8 mouse cellular contexts compared by ENCODE assay signal in the genomic region with DNA sequence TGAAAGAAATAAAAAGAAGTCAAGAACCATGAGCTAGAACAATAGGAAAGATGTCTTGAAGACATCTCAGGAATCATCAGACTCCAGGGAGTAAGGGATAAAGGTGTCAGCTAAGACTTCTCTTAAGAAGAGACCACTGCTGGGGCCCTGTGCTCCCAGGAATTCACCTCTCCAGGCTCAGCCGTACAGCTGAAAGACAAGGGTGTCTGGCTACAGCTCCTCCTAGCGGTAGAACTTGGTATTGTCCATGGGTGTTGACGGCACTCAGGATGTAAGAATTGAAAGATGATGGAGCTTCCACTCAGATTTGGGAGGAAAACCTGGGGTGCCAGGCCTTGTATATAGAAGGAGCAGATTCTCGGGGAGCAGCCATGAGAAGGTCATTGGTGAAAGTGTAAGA. TPM values are rescaled to one million over a fixed set of nuclear protein-coding genes. Genes with fewer than 3 reads are reported as not detected.
DNase-seq lines count a peak whose midpoint lies in the region; ATAC-seq and TF ChIP-seq lines count a peak whose summit lies in the region.

No protein-coding gene starts in this region.

- H3K9me3 ChIP-seq in heart, embryonic 10.5 days, result no peaks in the 10 kb centered on the region
- H3K9me3 ChIP-seq in heart, postnatal 0 days (replicated peaks; ENCODE audit: control insufficient read depth, low read length), result no peaks in the 10 kb centered on the region
- H3K9me3 ChIP-seq in neural tube, embryonic 11.5 days (ENCODE audit: control insufficient read depth, low read length), result no peaks in the 10 kb centered on the region

- TF ChIP-seq POLR2A in testis, adult 2 months (IDR thresholded peaks at IDR 0.05; ENCODE audit: control insufficient read depth, low read depth, low read length), result no peak

- no peak for ATAC-seq in heart, postnatal 0 days (ENCODE audit: insufficient read depth, low read depth)
- ATAC-seq in neural tube, embryonic 11.5 days (ENCODE audit: insufficient read depth, low FRiP score, low TSS enrichment), result no peak

- TF ChIP-seq EP300 in heart, postnatal 0 days (IDR thresholded peaks at IDR 0.05; ENCODE audit: low read depth), result no peak

- TF ChIP-seq CTCF in heart, postnatal 0 days (IDR thresholded peaks at IDR 0.05; ENCODE audit: low read depth), result peak; percentile 92
- TF ChIP-seq CTCF in testis, adult 2 months (IDR thresholded peaks at IDR 0.05; ENCODE audit: control insufficient read depth, insufficient read depth, insufficient replicate concordance, low read depth, low read length), result peak; percentile 84; the same call in 1 of the 2 replicates

- peak; percentile 61 to 91 for DNase-seq in heart, adult 18-20 months
- no peak for DNase-seq in heart, embryonic 10.5 days (ENCODE audit: low spot score)
- peak; percentile 69 for DNase-seq in T-cell, adult 2 months (ENCODE audit: low spot score)
- DNase-seq in cerebellum, postnatal 25 days, result peak; percentile 78 to 85
- peak; percentile 46 for DNase-seq in heart, postnatal 0 days (ENCODE audit: low spot score)
- DNase-seq in left cerebral cortex, adult 11 months (ENCODE audit: low spot score), result peak; percentile 30
- peak; percentile 75 for DNase-seq in neural tube, embryonic 11.5 days (ENCODE audit: low spot score)

- H3K27ac ChIP-seq in heart, embryonic 10.5 days, result no peak overlapping the region
- H3K27ac ChIP-seq in heart, postnatal 0 days (ENCODE audit: low read depth), result no peak overlapping the region
- H3K27ac ChIP-seq in neural tube, embryonic 11.5 days (ENCODE audit: low read depth, low read length), result no peak overlapping the region
- no peak overlapping the region for H3K27ac ChIP-seq in testis, adult 2 months (ENCODE audit: control insufficient read depth, insufficient read depth, low read depth, low read length)

- H3K27me3 ChIP-seq in heart, embryonic 10.5 days (ENCODE audit: insufficient read depth, poor library complexity, severe bottlenecking), result peaks cover 15% of the 10 kb centered on the region; the same call in 1 of the 2 replicates
- H3K27me3 ChIP-seq in heart, postnatal 0 days (ENCODE audit: control insufficient read depth, insufficient read depth, low read length), result peaks cover 7% of the 10 kb centered on the region; the same call in 1 of the 2 replicates
- H3K27me3 ChIP-seq in neural tube, embryonic 11.5 days (ENCODE audit: control insufficient read depth, insufficient read depth, low read length), result no peaks in the 10 kb centered on the region
- H3K27me3 ChIP-seq in testis, adult 2 months (ENCODE audit: control insufficient read depth, insufficient read depth, low read length), result no peaks in the 10 kb centered on the region

- H3K4me3 ChIP-seq in heart, embryonic 10.5 days, result no peak overlapping the region
- no peak overlapping the region for H3K4me3 ChIP-seq in heart, postnatal 0 days (ENCODE audit: low read depth, low read length)
- no peak overlapping the region for H3K4me3 ChIP-seq in neural tube, embryonic 11.5 days (ENCODE audit: low read depth, low read length)
- no peak overlapping the region for H3K4me3 ChIP-seq in testis, adult 2 months (ENCODE audit: control insufficient read depth, low read depth, low read length)

- WGBS in heart, embryonic 10.5 days, result under 1% methylated on average over 4 of the region's 4 CpGs
- WGBS in heart, postnatal 0 days, result 2% methylated on average over 4 of the region's 4 CpGs
- WGBS in neural tube, embryonic 11.5 days, result 5% methylated on average over 4 of the region's 4 CpGs

- no peak overlapping the region for H3K4me2 ChIP-seq in heart, postnatal 0 days (ENCODE audit: low read depth, low read length)
- H3K4me2 ChIP-seq in neural tube, embryonic 11.5 days (ENCODE audit: low read depth), result no peak overlapping the region

- H3K36me3 ChIP-seq in heart, embryonic 10.5 days, result no peaks in the 10 kb centered on the region
- no peaks in the 10 kb centered on the region for H3K36me3 ChIP-seq in heart, postnatal 0 days (replicated peaks; ENCODE audit: control insufficient read depth, insufficient read depth, low read length)
- no peaks in the 10 kb centered on the region for H3K36me3 ChIP-seq in neural tube, embryonic 11.5 days (ENCODE audit: control insufficient read depth, insufficient read depth, low read length)
- no peaks in the 10 kb centered on the region for H3K36me3 ChIP-seq in testis, adult 2 months (ENCODE audit: control insufficient read depth, insufficient read depth, low read length)

- no peaks in the 10 kb centered on the region for H3K4me1 ChIP-seq in heart, embryonic 10.5 days
- no peaks in the 10 kb centered on the region for H3K4me1 ChIP-seq in heart, postnatal 0 days (ENCODE audit: control insufficient read depth, insufficient read depth)
- no peaks in the 10 kb centered on the region for H3K4me1 ChIP-seq in neural tube, embryonic 11.5 days (ENCODE audit: control insufficient read depth, insufficient read depth, low read length)
- no peaks in the 10 kb centered on the region for H3K4me1 ChIP-seq in testis, adult 2 months (ENCODE audit: control insufficient read depth, insufficient read depth, low read length)

- no peak overlapping the region for H3K9ac ChIP-seq in heart, postnatal 0 days (replicated peaks; ENCODE audit: low read depth, low read length)
- H3K9ac ChIP-seq in neural tube, embryonic 11.5 days (ENCODE audit: low read length), result no peak overlapping the region

RNA-seq across cellular contexts. Expression of a gene that starts 7.9 kb away (rescaled TPM):
- total RNA-seq in heart, adult 18-20 months (2021), result 1 to 10 TPM in 1 of 2 experiments, under 1 TPM in 1; 0.17 to 1.2 TPM
- 0.20 and 0.23 TPM in 2 replicates for polyA plus RNA-seq in heart, embryonic 10.5 days (2016; fragmentation: Nextera tagmentation; extraction: Ambion mirVana)
- total RNA-seq in heart, postnatal 0 days (2014; rRNA removed; ENCODE audit: low replicate concordance), result 1.7 TPM in 1 of 2 replicates, not detected in the other
- 0.08 and 0.10 TPM in 2 replicates for polyA plus RNA-seq in heart, postnatal 0 days (2015; fragmentation: Nextera tagmentation; extraction: Ambion mirVana)
- polyA plus RNA-seq in neural tube, embryonic 11.5 days (2014; fragmentation: Nextera tagmentation; extraction: Ambion mirVana), result not detected in 2 replicates
- 0.04 and 0.10 TPM in 2 replicates for polyA plus RNA-seq in testis, adult 2 months (2012; rRNA removed)

RNA-seq across cellular contexts. Expression of a gene that starts 14.5 kb away (rescaled TPM):
- 10 to 100 TPM; 14.0 to 15.6 TPM for total RNA-seq in heart, adult 18-20 months (2021)
- polyA plus RNA-seq in heart, embryonic 10.5 days (2016; fragmentation: Nextera tagmentation; extraction: Ambion mirVana), result 14.3 and 14.8 TPM in 2 replicates
- total RNA-seq in heart, postnatal 0 days (2014; rRNA removed; ENCODE audit: low replicate concordance), result 42.7 and 69.9 TPM in 2 replicates
- 10.3 and 10.8 TPM in 2 replicates for polyA plus RNA-seq in heart, postnatal 0 days (2015; fragmentation: Nextera tagmentation; extraction: Ambion mirVana)
- 9.2 and 10.2 TPM in 2 replicates for polyA plus RNA-seq in neural tube, embryonic 11.5 days (2014; fragmentation: Nextera tagmentation; extraction: Ambion mirVana)
- 4.1 and 4.3 TPM in 2 replicates for polyA plus RNA-seq in testis, adult 2 months (2012; rRNA removed)

RNA-seq across cellular contexts. Expression of a gene that starts 41.9 kb away (rescaled TPM):
- under 1 TPM in 1 of 2 experiments, not detected in 1; 0.10 TPM for total RNA-seq in heart, adult 18-20 months (2021)
- 0.07 TPM in 1 of 2 replicates, not detected in the other for polyA plus RNA-seq in heart, embryonic 10.5 days (2016; fragmentation: Nextera tagmentation; extraction: Ambion mirVana)
- not detected in 2 replicates for total RNA-seq in heart, postnatal 0 days (2014; rRNA removed; ENCODE audit: low replicate concordance)
- not detected in 2 replicates for polyA plus RNA-seq in heart, postnatal 0 days (2015; fragmentation: Nextera tagmentation; extraction: Ambion mirVana)
- polyA plus RNA-seq in neural tube, embryonic 11.5 days (2014; fragmentation: Nextera tagmentation; extraction: Ambion mirVana), result 0.45 and 0.87 TPM in 2 replicates
- polyA plus RNA-seq in testis, adult 2 months (2012; rRNA removed), result 0.06 and 0.17 TPM in 2 replicates

RNA-seq across cellular contexts. Expression of a gene that starts 43.7 kb away (rescaled TPM):
- under 1 TPM in 1 of 2 experiments, not detected in 1; 0.57 TPM for total RNA-seq in heart, adult 18-20 months (2021)
- polyA plus RNA-seq in heart, embryonic 10.5 days (2016; fragmentation: Nextera tagmentation; extraction: Ambion mirVana), result 0.05 and 0.68 TPM in 2 replicates
- total RNA-seq in heart, postnatal 0 days (2014; rRNA removed; ENCODE audit: low replicate concordance), result 0.11 and 0.62 TPM in 2 replicates
- polyA plus RNA-seq in heart, postnatal 0 days (2015; fragmentation: Nextera tagmentation; extraction: Ambion mirVana), result 0.15 and 0.16 TPM in 2 replicates
- 18.3 and 20.4 TPM in 2 replicates for polyA plus RNA-seq in neural tube, embryonic 11.5 days (2014; fragmentation: Nextera tagmentation; extraction: Ambion mirVana)
- 0.64 and 0.94 TPM in 2 replicates for polyA plus RNA-seq in testis, adult 2 months (2012; rRNA removed)

RNA-seq across cellular contexts. Expression of a gene that starts 46.8 kb away (rescaled TPM):
- 10 to 100 TPM; 45.6 to 47.9 TPM for total RNA-seq in heart, adult 18-20 months (2021)
- 11.8 and 13.6 TPM in 2 replicates for polyA plus RNA-seq in heart, embryonic 10.5 days (2016; fragmentation: Nextera tagmentation; extraction: Ambion mirVana)
- total RNA-seq in heart, postnatal 0 days (2014; rRNA removed; ENCODE audit: low replicate concordance), result 55.6 and 68.6 TPM in 2 replicates
- polyA plus RNA-seq in heart, postnatal 0 days (2015; fragmentation: Nextera tagmentation; extraction: Ambion mirVana), result 10.0 and 12.1 TPM in 2 replicates
- polyA plus RNA-seq in neural tube, embryonic 11.5 days (2014; fragmentation: Nextera tagmentation; extraction: Ambion mirVana), result 17.8 and 20.3 TPM in 2 replicates
- polyA plus RNA-seq in testis, adult 2 months (2012; rRNA removed), result 16.2 and 17.5 TPM in 2 replicates
